Mouse (Mus musculus) heart, embryonic 16.5 days (tissue): ENCODE measurements around the gene Lasp1. TPM values are rescaled to one million over a fixed set of nuclear protein-coding genes. Genes with fewer than 3 reads are reported as not detected.
A peak's percentile ranks its signal among the peaks of the same experiment; 100 is the strongest.
"Not testable (repeated sequence)": the region's sequence is repeated elsewhere in the genome, so short reads cannot be mapped to it uniquely, and the experiment has no call there.

Source experiments
- ATAC-seq: fragments of 200-750 bp; cut with Nextera tagmentation; replicated peaks from 2 replicates; pipeline ENCODE4 v1.8.0; 2017; ENCODE audit warnings: moderate number of reproducible peaks; ENCODE audit not compliant: insufficient read depth, low FRiP score; ENCODE audit errors: extremely low read depth
- H3K27ac ChIP-seq: fragments of 300-500 bp; sonication (generic); 2 replicates; pipeline ENCODE4 v1.5.1; 2014; ENCODE audit warnings: mild to moderate bottlenecking, low read length, control low read depth, moderate library complexity
- H3K27me3 ChIP-seq: fragments of 300-500 bp; sonication (generic); 2 replicates; pipeline ENCODE4 v1.6.1; 2014; ENCODE audit warnings: low read length, mixed read lengths; ENCODE audit not compliant: control insufficient read depth, insufficient read depth
- H3K36me3 ChIP-seq: fragments of 300-500 bp; sonication (generic); 2 replicates; pipeline ENCODE4 v1.6.1; 2014; ENCODE audit not compliant: control insufficient read depth, insufficient read depth
- H3K4me1 ChIP-seq: fragments of 300-500 bp; sonication (generic); 2 replicates; pipeline ENCODE4 v1.6.1; 2014; ENCODE audit warnings: low read length, mixed read lengths; ENCODE audit not compliant: control insufficient read depth, insufficient read depth
- H3K4me2 ChIP-seq: fragments of 300-500 bp; sonication (generic); 2 replicates; pipeline ENCODE4 v1.6.1; 2014; ENCODE audit warnings: low read depth, mild to moderate bottlenecking, control low read depth, low read length
- H3K4me3 ChIP-seq: fragments of 300-500 bp; sonication (generic); 2 replicates; pipeline ENCODE4 v1.5.1; 2014; ENCODE audit warnings: mild to moderate bottlenecking, control low read depth, low read length
- H3K9ac ChIP-seq: fragments of 300-500 bp; sonication (generic); 2 replicates; pipeline ENCODE4 v1.6.1; 2014; ENCODE audit warnings: low read length, control low read depth
- H3K9me3 ChIP-seq: fragments of 300-500 bp; sonication (generic); replicated peaks from 2 replicates; pipeline ENCODE4 v1.6.1; 2016; ENCODE audit warnings: low read length; ENCODE audit not compliant: control insufficient read depth
- WGBS: fragments of 180-500 bp; shearing (Covaris S2); extraction: QIAGEN DNeasy Blood & Tissue Kit; methylation state at CpG from one replicate; pipeline ENCODE4 v1.1.7; 2014; 5-methylcytosine and 5-hydroxymethylcytosine counted together
- polyA plus RNA-seq: library from polyadenylated mRNA; unstranded; fragments of >200 nt; fragmentation: Nextera tagmentation; extraction: Ambion mirVana; gene quantifications from 2 replicates; pipeline ENCODE4 v1.2.1, GENCODE M21; 2015

Lasp1 gene
- polyA plus RNA-seq, 1 experiment from 2014 or later: 52.9 TPM

- Histone ChIP-seq H3K27me3 (no peaks in the 10 kb centered on the region), H3K4me2 (no peak overlapping the region), H3K9ac (no peak overlapping the region), H3K9me3 (no peaks in the 10 kb centered on the region), H3K36me3 (no peaks in the 10 kb centered on the region), H3K4me1 (peaks cover 9% of the 10 kb centered on the region), H3K4me3 (no peak overlapping the region), H3K27ac (no peak overlapping the region)
- no peak for ATAC-seq
- WGBS: 67% methylated on average over 4 of the region's 4 CpGs
Measured at GRCm38 (mm10) chr11:97842001-97842400, 43.2 kb downstream of the Lasp1 start.

DNA sequence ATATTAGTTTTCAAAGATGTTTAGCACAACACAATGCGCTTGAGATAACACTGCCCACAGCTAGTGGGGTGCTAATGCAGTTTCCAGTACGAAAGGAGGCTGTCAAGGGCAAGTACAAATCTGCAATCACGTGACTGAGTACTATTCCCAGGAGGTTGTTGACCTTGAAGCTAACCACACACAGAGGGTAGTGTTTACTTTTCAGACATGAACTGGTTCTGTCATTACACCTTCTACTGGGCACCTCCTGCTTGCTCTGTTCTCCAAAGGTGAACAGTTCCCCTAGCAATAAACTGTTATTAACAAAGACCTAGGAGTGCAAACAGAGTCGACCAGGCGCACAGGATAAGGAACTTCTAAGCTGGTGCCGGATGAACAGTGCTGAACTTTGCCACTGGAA lies 51.6 kb downstream of the Lasp1 start:
- H3K36me3 ChIP-seq: no peaks in the 10 kb centered on the region
- WGBS: 40% methylated on average over 6 of the region's 6 CpGs
- H3K9ac ChIP-seq: no peak overlapping the region
- H3K4me3 ChIP-seq: no peak overlapping the region
- H3K4me1 ChIP-seq: peaks cover 5% of the 10 kb centered on the region
- peak overlapping the region; percentile 70 for H3K27ac ChIP-seq
- H3K4me2 ChIP-seq: no peak overlapping the region
- H3K9me3 ChIP-seq: no peaks in the 10 kb centered on the region
- no peaks in the 10 kb centered on the region for H3K27me3 ChIP-seq
- ATAC-seq: peak; percentile 67; the same call in 1 of the 2 replicates

DNA sequence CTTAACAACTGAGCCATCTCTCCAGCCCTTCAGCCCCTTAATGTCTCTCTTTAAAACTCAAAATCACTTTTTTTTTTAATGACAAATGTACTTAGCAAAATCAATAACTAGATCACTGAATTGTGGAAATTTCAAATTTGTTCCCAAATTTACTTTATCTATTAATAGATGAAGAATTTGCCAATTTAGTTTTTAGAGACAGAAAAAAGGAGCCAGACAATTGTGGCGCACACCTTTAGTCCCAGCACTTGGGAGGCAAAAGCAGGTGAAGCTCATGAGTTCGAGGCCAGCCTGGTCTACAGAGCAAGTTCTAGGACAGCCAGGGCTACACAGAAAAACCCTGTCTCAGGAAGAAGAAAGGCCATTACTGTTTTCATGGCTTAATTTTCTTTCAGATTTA lies 52.8 kb downstream of the Lasp1 start:
- no peak overlapping the region for H3K4me2 ChIP-seq
- no peak overlapping the region for H3K27ac ChIP-seq
- ATAC-seq: no peak
- H3K9ac ChIP-seq: no peak overlapping the region
- 93% methylated on average over 2 of the region's 2 CpGs for WGBS
- no peaks in the 10 kb centered on the region for H3K9me3 ChIP-seq
- H3K27me3 ChIP-seq: no peaks in the 10 kb centered on the region
- peaks cover 5% of the 10 kb centered on the region for H3K4me1 ChIP-seq
- no peak overlapping the region for H3K4me3 ChIP-seq
- H3K36me3 ChIP-seq: no peaks in the 10 kb centered on the region

- H3K27me3 ChIP-seq: no peaks in the 10 kb centered on the region
- H3K9ac ChIP-seq: no peak overlapping the region
- H3K4me2 ChIP-seq: no peak overlapping the region
- no peak overlapping the region for H3K27ac ChIP-seq
- ATAC-seq: no peak
- H3K4me1 ChIP-seq: peaks cover 2% of the 10 kb centered on the region
- WGBS: 84% methylated on average over 2 of the region's 2 CpGs
- no peaks in the 10 kb centered on the region for H3K36me3 ChIP-seq
- no peak overlapping the region for H3K4me3 ChIP-seq
- no peaks in the 10 kb centered on the region for H3K9me3 ChIP-seq
Measured at GRCm38 (mm10) chr11:97855473-97855872, 56.7 kb downstream of the Lasp1 start.

GRCm38 (mm10) chr11:97862148-97862547 lies 63.3 kb downstream of the Lasp1 start:
- H3K36me3 ChIP-seq: no peaks in the 10 kb centered on the region
- no peaks in the 10 kb centered on the region for H3K27me3 ChIP-seq
- 64% methylated on average over 2 of the region's 2 CpGs for WGBS
- H3K27ac ChIP-seq: no peak overlapping the region
- H3K9me3 ChIP-seq: no peaks in the 10 kb centered on the region
- H3K9ac ChIP-seq: no peak overlapping the region
- no peak overlapping the region for H3K4me2 ChIP-seq
- H3K4me1 ChIP-seq: no peaks in the 10 kb centered on the region
- no peak for ATAC-seq
- H3K4me3 ChIP-seq: no peak overlapping the region

GRCm38 (mm10) chr11:97865421-97865820 lies 66.6 kb downstream of the Lasp1 start:
- Histone ChIP-seq H3K27ac (no peak overlapping the region), H3K9ac (no peak overlapping the region), H3K4me3 (no peak overlapping the region), H3K9me3 (no peaks in the 10 kb centered on the region), H3K27me3 (no peaks in the 10 kb centered on the region), H3K36me3 (no peaks in the 10 kb centered on the region), H3K4me2 (no peak overlapping the region), H3K4me1 (no peaks in the 10 kb centered on the region)
- 86% methylated on average over 5 of the region's 5 CpGs for WGBS
- ATAC-seq: no peak

- Histone ChIP-seq H3K36me3 (no peaks in the 10 kb centered on the region), H3K27me3 (no peaks in the 10 kb centered on the region), H3K9ac (no peak overlapping the region), H3K4me2 (no peak overlapping the region), H3K27ac (no peak overlapping the region), H3K9me3 (no peaks in the 10 kb centered on the region), H3K4me3 (no peak overlapping the region), H3K4me1 (no peaks in the 10 kb centered on the region)
- no peak for ATAC-seq
- 92% methylated on average over 3 of the region's 3 CpGs for WGBS
Measured at GRCm38 (mm10) chr11:97866091-97866888, 67.5 kb downstream of the Lasp1 start.

- H3K36me3 ChIP-seq: no peaks in the 10 kb centered on the region
- no peaks in the 10 kb centered on the region for H3K9me3 ChIP-seq
- no peaks in the 10 kb centered on the region for H3K4me1 ChIP-seq
- no peak overlapping the region for H3K4me3 ChIP-seq
- H3K27ac ChIP-seq: no peak overlapping the region
- ATAC-seq: no peak
- no peaks in the 10 kb centered on the region for H3K27me3 ChIP-seq
- H3K4me2 ChIP-seq: no peak overlapping the region
- no peak overlapping the region for H3K9ac ChIP-seq
- whole genome bisulfite sequencing: 88% methylated on average over 3 of the region's 3 CpGs
Measured at GRCm38 (mm10) chr11:97867591-97867990, 68.8 kb downstream of the Lasp1 start.

DNA sequence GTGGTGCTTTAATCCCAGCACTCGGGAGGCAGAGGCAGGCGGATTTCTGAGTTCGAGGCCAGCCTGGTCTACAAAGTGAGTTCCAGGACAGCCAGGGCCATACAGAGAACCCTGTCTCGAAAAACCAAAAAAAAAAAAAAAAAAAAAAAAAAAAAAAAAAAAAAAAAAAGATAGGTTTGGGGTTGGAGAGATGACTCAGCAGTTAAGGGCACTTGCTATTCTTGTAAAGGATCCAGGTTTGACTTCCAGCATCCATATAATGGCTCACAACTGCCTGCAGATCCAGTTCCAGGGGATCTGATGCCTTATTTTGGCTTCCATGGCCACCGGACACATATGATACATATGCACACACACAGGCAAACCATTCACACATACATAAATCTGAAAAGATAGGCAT lies 73.6 kb downstream of the Lasp1 start:
- H3K36me3 ChIP-seq, H3K4me1 ChIP-seq, H3K9me3 ChIP-seq, H3K4me3 ChIP-seq, H3K4me2 ChIP-seq, H3K27me3 ChIP-seq, ATAC-seq, H3K9ac ChIP-seq, H3K27ac ChIP-seq: not testable (repeated sequence)
- 82% methylated on average over 5 of the region's 5 CpGs for WGBS
